Mouse (Mus musculus) hematopoietic multipotent progenitor cell, adult 10-12 weeks (in vitro differentiated cells): ENCODE data around the gene Nufip1. TPM values are rescaled to one million over a fixed set of nuclear protein-coding genes. Genes with fewer than 3 reads are reported as not detected.

ENCODE experiments used
- polyA plus RNA-seq: library from polyadenylated mRNA; stranded (reverse); fragments of >175 nt; gene quantifications from 2 replicates; pipeline ENCODE4 v1.2.3, GENCODE M21; 2012; ENCODE audit warnings: low replicate concordance

The Nufip1 gene
- 6.6 and 14.4 TPM in 2 replicates for polyA plus RNA-seq

DNA sequence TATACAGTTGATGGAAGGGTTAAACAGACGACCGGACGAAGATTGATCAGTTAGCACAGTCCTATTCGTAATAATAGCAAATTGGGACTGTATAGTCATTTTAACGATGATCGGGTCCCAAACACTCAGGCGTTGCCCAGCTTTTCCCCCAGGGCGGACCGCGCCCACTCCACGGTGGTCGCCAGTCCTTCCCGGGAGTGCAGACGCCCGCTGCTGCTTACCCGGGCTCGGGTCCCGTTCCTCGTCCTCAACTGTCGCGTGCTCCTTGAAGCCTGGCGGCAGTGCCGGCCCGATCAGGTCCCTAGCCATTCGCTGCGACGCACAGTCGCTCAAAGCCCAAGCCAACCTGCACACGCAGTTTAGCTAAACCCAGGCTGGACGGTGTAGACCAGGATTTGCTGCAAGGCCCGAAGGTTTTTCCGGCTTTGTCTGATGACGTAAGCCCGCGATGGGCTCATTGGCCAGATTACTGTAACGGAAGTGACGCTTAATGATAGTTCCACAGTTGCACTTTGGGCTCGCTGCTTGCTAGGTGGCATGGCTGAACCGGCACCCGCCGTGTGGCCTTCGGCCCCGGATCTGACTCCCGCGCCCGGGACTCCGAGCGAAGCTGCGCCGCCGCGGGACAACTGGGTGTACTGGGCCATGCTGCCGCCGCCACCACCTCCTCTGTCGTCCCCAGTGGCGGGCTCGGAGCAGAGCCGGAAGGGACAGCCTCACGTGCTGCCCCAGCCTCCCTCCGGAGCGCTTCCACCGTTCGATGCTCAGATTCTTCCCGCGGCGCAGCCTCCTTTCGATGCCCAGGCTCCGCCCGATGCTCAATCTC is at the start of gene Nufip1, which contains the start of gene Gpalpp1:
Nufip1 (plus strand) TSS at position 496 of the 826 bp plus-strand sequence.
Gpalpp1 (minus strand) TSS at position 365 of the 826 bp plus-strand sequence.

Other genes with a start within 250 kb of the Nufip1 start
- not detected in 2 replicates for gene Kctd4, start 155.9 kb upstream of the Nufip1 start, polyA plus RNA-seq
- 1.6 and 5.1 TPM in 2 replicates for gene Gtf2f2, start 100.0 kb upstream of the Nufip1 start, polyA plus RNA-seq
- 3.3 and 3.6 TPM in 2 replicates for gene Gpalpp1, start 131 bp upstream of the Nufip1 start, polyA plus RNA-seq